Mouse (Mus musculus) small intestine, adult 2 months (tissue): ENCODE data around the gene Sco1. TPM values are rescaled to one million over a fixed set of nuclear protein-coding genes. Genes with fewer than 3 reads are reported as not detected.

Experiments used
- H3K27ac ChIP-seq: fragments of 200-500 bp; 2 replicates; pipeline ENCODE4 v1.5.1; 2012; ENCODE audit warnings: low read depth, low read length, control low read depth, inconsistent platforms; ENCODE audit not compliant: insufficient read depth
- H3K27me3 ChIP-seq: fragments of 200-500 bp; 2 replicates; pipeline ENCODE4 v1.6.1; 2012; ENCODE audit warnings: mild to moderate bottlenecking, moderate library complexity, low read length, inconsistent platforms; ENCODE audit not compliant: control insufficient read depth, insufficient read depth
- H3K36me3 ChIP-seq: fragments of 200-500 bp; 2 replicates; pipeline ENCODE4 v1.6.1; 2012; ENCODE audit warnings: mild to moderate bottlenecking, low read length, control low read depth, inconsistent platforms; ENCODE audit not compliant: control insufficient read depth, insufficient read depth
- H3K4me1 ChIP-seq: fragments of 200-500 bp; 2 replicates; pipeline ENCODE4 v1.6.1; 2012; ENCODE audit warnings: low read length, inconsistent platforms, mixed read lengths; ENCODE audit not compliant: control insufficient read depth, insufficient read depth, insufficient read length
- H3K4me3 ChIP-seq: fragments of 200-500 bp; 2 replicates; pipeline ENCODE4 v1.5.1; 2012; ENCODE audit warnings: low read depth, mild to moderate bottlenecking, control low read depth, inconsistent platforms, low read length, moderate library complexity
- CTCF ChIP-seq: fragments of 200-500 bp; IDR thresholded peaks from 2 replicates; pipeline ENCODE4 v1.5.1; 2012; ENCODE audit warnings: low read depth, mild to moderate bottlenecking, control low read depth, inconsistent platforms, low read length, moderate library complexity, mixed read lengths; ENCODE audit not compliant: insufficient replicate concordance, insufficient read length; ENCODE audit errors: extremely low read depth
- POLR2A ChIP-seq: fragments of 200-500 bp; IDR thresholded peaks from 2 replicates; pipeline ENCODE4 v1.6.1; 2012; ENCODE audit warnings: low read depth, mild to moderate bottlenecking, control low read depth, inconsistent platforms, low read length, moderate library complexity
- WGBS: fragments of 180-500 bp; shearing (Covaris S2); methylation state at CpG from one replicate; pipeline ENCODE4 v1.1.7; 2018; 5-methylcytosine and 5-hydroxymethylcytosine counted together
- polyA plus RNA-seq: library from polyadenylated mRNA; depleted of rRNA; stranded (reverse); fragments of >200 nt; gene quantifications from 2 replicates; pipeline ENCODE4 v1.2.3, GENCODE M21; 2012; rRNA removed

Gene Sco1
- polyA plus RNA-seq, 1 experiment, result 10.7 TPM

GRCm38 (mm10) chr11:67114901-67115300 lies 62.4 kb downstream of the Sco1 start:
- no peak overlapping the region for H3K4me3 ChIP-seq
- 84% methylated on average over 12 of the region's 12 CpGs for WGBS
- no peaks in the 10 kb centered on the region for H3K27me3 ChIP-seq
- no peak for TF ChIP-seq POLR2A
- TF ChIP-seq CTCF, result no peak
- H3K4me1 ChIP-seq, result no peaks in the 10 kb centered on the region
- no peak overlapping the region for H3K27ac ChIP-seq
- no peaks in the 10 kb centered on the region for H3K36me3 ChIP-seq

Other genes starting within 250 kb of the Sco1 start
- gene Pirt, start 140.7 kb upstream of the Sco1 start, polyA plus RNA-seq, result 0.98 TPM in 2 replicates
- gene Tmem238l, start 96.0 kb upstream of the Sco1 start, polyA plus RNA-seq, result 69.2 and 269 TPM in 2 replicates
- 2.7 and 3.6 TPM in 2 replicates for gene Tmem220, start 27.5 kb upstream of the Sco1 start, polyA plus RNA-seq
- gene Adprm, start 76 bp upstream of the Sco1 start, polyA plus RNA-seq, result 5.2 and 18.2 TPM in 2 replicates
- 0.01 and 0.06 TPM in 2 replicates for gene Myh3, start 25.6 kb downstream of the Sco1 start, polyA plus RNA-seq
- not detected in 2 replicates for gene Myh2, start 118.4 kb downstream of the Sco1 start, polyA plus RNA-seq
- gene Myh1, start 147.4 kb downstream of the Sco1 start, polyA plus RNA-seq, result not detected in 2 replicates
- gene Myh4, start 185.4 kb downstream of the Sco1 start, polyA plus RNA-seq, result not detected in 2 replicates
- gene Myh8, start 224.5 kb downstream of the Sco1 start, polyA plus RNA-seq, result not detected in 2 replicates